Mouse (Mus musculus) large intestine, adult 2 months (tissue): ENCODE measurements around the gene Wdr13. TPM values are rescaled to one million over a fixed set of nuclear protein-coding genes. Genes with fewer than 3 reads are reported as not detected.

ENCODE experiments used
- polyA plus RNA-seq: library from polyadenylated mRNA; depleted of rRNA; stranded (reverse); fragments of >200 nt; gene quantifications from 2 replicates; pipeline ENCODE4 v1.2.3, GENCODE M21; 2012; rRNA removed

The Wdr13 gene
- polyA plus RNA-seq, 1 experiment = 38.4 TPM

Other genes with a start within 250 kb of the Wdr13 start
- gene Slc35a2, start 248.9 kb downstream of the Wdr13 start, polyA plus RNA-seq = 118 and 125 TPM in 2 replicates
- 38.8 and 48.6 TPM in 2 replicates for gene Pqbp1, start 233.6 kb downstream of the Wdr13 start, polyA plus RNA-seq
- gene Timm17b, start 233.5 kb downstream of the Wdr13 start, polyA plus RNA-seq = 38.0 and 40.1 TPM in 2 replicates
- gene Gm10491, start 225.1 kb downstream of the Wdr13 start, polyA plus RNA-seq = not detected in 2 replicates
- not detected in 2 replicates for gene Gm10490, start 223.3 kb downstream of the Wdr13 start, polyA plus RNA-seq
- 4.3 and 6.0 TPM in 2 replicates for gene Pcsk1n, start 213.1 kb downstream of the Wdr13 start, polyA plus RNA-seq
- gene Eras, start 204.3 kb downstream of the Wdr13 start, polyA plus RNA-seq = not detected in 2 replicates
- 10.8 and 12.5 TPM in 2 replicates for gene Hdac6, start 185.0 kb downstream of the Wdr13 start, polyA plus RNA-seq
- 0.05 and 0.14 TPM in 2 replicates for gene Gata1, start 154.8 kb downstream of the Wdr13 start, polyA plus RNA-seq
- gene Glod5, start 114.4 kb downstream of the Wdr13 start, polyA plus RNA-seq = 65.2 and 101 TPM in 2 replicates
- 19.4 and 22.3 TPM in 2 replicates for gene Suv39h1, start 58.1 kb downstream of the Wdr13 start, polyA plus RNA-seq
- gene Was, start 42.4 kb downstream of the Wdr13 start, polyA plus RNA-seq = 5.3 and 7.2 TPM in 2 replicates
- 76.6 and 101 TPM in 2 replicates for gene Rbm3, start 13.0 kb upstream of the Wdr13 start, polyA plus RNA-seq
- gene Tbc1d25, start 43.3 kb upstream of the Wdr13 start, polyA plus RNA-seq = 10.8 and 11.8 TPM in 2 replicates
- 138 and 140 TPM in 2 replicates for gene Ebp, start 60.6 kb upstream of the Wdr13 start, polyA plus RNA-seq
- 6.0 and 6.3 TPM in 2 replicates for gene Porcn, start 73.6 kb upstream of the Wdr13 start, polyA plus RNA-seq
- 24.2 and 26.4 TPM in 2 replicates for gene Ftsj1, start 119.5 kb upstream of the Wdr13 start, polyA plus RNA-seq
- 0.38 and 0.52 TPM in 2 replicates for gene Slc38a5, start 138.2 kb upstream of the Wdr13 start, polyA plus RNA-seq
- gene Ssxb10, start 194.5 kb upstream of the Wdr13 start, polyA plus RNA-seq = not detected in 2 replicates
- gene Ssxb9, start 234.1 kb upstream of the Wdr13 start, polyA plus RNA-seq = not detected in 2 replicates